ENCODE assay signal across 15 mouse cellular contexts in genomic region chrX:58015336-58015945, GRCm38 (mm10). TPM values are rescaled to one million over a fixed set of nuclear protein-coding genes. Genes with fewer than 3 reads are reported as not detected.
DNase-seq lines count a peak whose midpoint lies in the region; ATAC-seq lines count a peak whose summit lies in the region.
"Had no signal": no experiment of that assay in that cellular context is flagged by ENCODE, and none has a peak within 500 bp of the region (broad histone marks: within the 10 kb centered on the region; RNA-seq: fewer than 3 reads in every experiment).

No protein-coding gene starts in this region.

- no peak overlapping the region for H3K9ac ChIP-seq in heart, embryonic 13.5 days
- no peak overlapping the region for H3K9ac ChIP-seq in forebrain, embryonic 13.5 days
- H3K9ac ChIP-seq in limb, embryonic 12.5 days (replicated peaks) = no peak overlapping the region
- no peak overlapping the region for H3K9ac ChIP-seq in neural tube, embryonic 13.5 days

- peak overlapping the region; percentile 9; the same call in 1 of the 2 replicates for H3K4me3 ChIP-seq in heart, embryonic 13.5 days
- H3K4me3 ChIP-seq in forebrain, embryonic 13.5 days = no peak overlapping the region
- peak overlapping the region; percentile 16; the same call in 1 of the 2 replicates for H3K4me3 ChIP-seq in limb, embryonic 12.5 days (replicated peaks)
- H3K4me3 ChIP-seq in neural tube, embryonic 13.5 days = no peak overlapping the region

- no peak for ATAC-seq in heart, embryonic 13.5 days (ENCODE audit: extremely low read depth, insufficient number of reproducible peaks, low FRiP score, low TSS enrichment)
- ATAC-seq in forebrain, embryonic 13.5 days = no peak
- no peak for ATAC-seq in limb, embryonic 12.5 days (ENCODE audit: insufficient number of reproducible peaks, insufficient read depth, low FRiP score, low TSS enrichment, low read depth)
- ATAC-seq in neural tube, embryonic 13.5 days (ENCODE audit: low read depth) = no peak
- ATAC-seq: Patski had no signal

- H3K4me1 ChIP-seq in heart, embryonic 13.5 days = no peaks in the 10 kb centered on the region
- no peaks in the 10 kb centered on the region for H3K4me1 ChIP-seq in forebrain, embryonic 13.5 days
- H3K4me1 ChIP-seq in limb, embryonic 12.5 days (replicated peaks) = no peaks in the 10 kb centered on the region
- no peaks in the 10 kb centered on the region; the same call in 1 of the 2 replicates for H3K4me1 ChIP-seq in neural tube, embryonic 13.5 days (replicated peaks)

- H3K27ac ChIP-seq in heart, embryonic 13.5 days (replicated peaks) = no peak overlapping the region
- no peak overlapping the region for H3K27ac ChIP-seq in forebrain, embryonic 13.5 days
- H3K27ac ChIP-seq in limb, embryonic 12.5 days = no peak overlapping the region
- H3K27ac ChIP-seq in neural tube, embryonic 13.5 days (replicated peaks) = no peak overlapping the region

- H3K27me3 ChIP-seq in heart, embryonic 13.5 days (replicated peaks) = peaks cover 78% of the 10 kb centered on the region
- peaks cover 38% of the 10 kb centered on the region for H3K27me3 ChIP-seq in forebrain, embryonic 13.5 days
- H3K27me3 ChIP-seq in limb, embryonic 12.5 days = peaks cover 71% of the 10 kb centered on the region
- H3K27me3 ChIP-seq in neural tube, embryonic 13.5 days = peaks cover 56% of the 10 kb centered on the region

- H3K9me3 ChIP-seq in heart, embryonic 13.5 days = no peaks in the 10 kb centered on the region
- no peaks in the 10 kb centered on the region for H3K9me3 ChIP-seq in forebrain, embryonic 13.5 days (replicated peaks)
- no peaks in the 10 kb centered on the region for H3K9me3 ChIP-seq in limb, embryonic 12.5 days
- H3K9me3 ChIP-seq in neural tube, embryonic 13.5 days = no peaks in the 10 kb centered on the region

- no peak for DNase-seq in heart, adult 18-20 months
- DNase-seq in thymus, postnatal 25 days = no peak
- no peak for DNase-seq in right cerebral cortex, postnatal 25 days
- no peak for DNase-seq in adrenal gland, postnatal 36 days
- DNase-seq: B cell, adult 2 months; cerebellum, postnatal 36 days; heart, postnatal 10 days; kidney, postnatal 25 days; lung, postnatal 36 days had no signal

- 14% methylated on average over 29 of the region's 29 CpGs for WGBS in heart, embryonic 13.5 days
- 16% methylated on average over 29 of the region's 29 CpGs for WGBS in forebrain, embryonic 13.5 days
- whole genome bisulfite sequencing in limb, embryonic 12.5 days = 20% methylated on average over 29 of the region's 29 CpGs
- WGBS in neural tube, embryonic 13.5 days = 13% methylated on average over 29 of the region's 29 CpGs

- H3K4me2 ChIP-seq in heart, embryonic 13.5 days = peak overlapping the region; percentile 37
- H3K4me2 ChIP-seq in forebrain, embryonic 13.5 days = peak overlapping the region; percentile 41
- peak overlapping the region; percentile 42 for H3K4me2 ChIP-seq in limb, embryonic 12.5 days
- peak overlapping the region; percentile 31 for H3K4me2 ChIP-seq in neural tube, embryonic 13.5 days

- H3K36me3 ChIP-seq in heart, embryonic 13.5 days = no peaks in the 10 kb centered on the region
- no peaks in the 10 kb centered on the region for H3K36me3 ChIP-seq in forebrain, embryonic 13.5 days (ENCODE audit: poor library complexity, severe bottlenecking)
- H3K36me3 ChIP-seq in limb, embryonic 12.5 days = no peaks in the 10 kb centered on the region
- H3K36me3 ChIP-seq in neural tube, embryonic 13.5 days = no peaks in the 10 kb centered on the region

RNA-seq across cellular contexts. Expression of gene Zic3, which starts 7.1 kb away (rescaled TPM):
- 0.05 and 0.13 TPM in 2 replicates for polyA plus RNA-seq in heart, embryonic 13.5 days (2015; fragmentation: Nextera tagmentation; extraction: Ambion mirVana)
- not detected for total RNA-seq in heart, adult 18-20 months (2021)
- 21.9 and 24.6 TPM in 2 replicates for polyA plus RNA-seq in forebrain, embryonic 13.5 days (2015; fragmentation: Nextera tagmentation; extraction: Ambion mirVana)
- polyA plus RNA-seq in limb, embryonic 12.5 days (2016; fragmentation: Nextera tagmentation; extraction: Ambion mirVana) = 10.5 and 11.9 TPM in 2 replicates
- polyA plus RNA-seq in neural tube, embryonic 13.5 days (2015; fragmentation: Nextera tagmentation; extraction: Ambion mirVana) = 14.9 and 16.3 TPM in 2 replicates
- not detected for total RNA-seq in adrenal gland, postnatal 36 days (2021)
- total RNA-seq: heart, postnatal 10 days; liver, adult 2 months had no signal
- polyA plus RNA-seq: liver, adult 2 months; Patski had no signal

Comparison
In these comparisons a context has a peak if more than half of its experiments do, and no peak if none do; other contexts are left out.
1. H3K4me3 ChIP-seq: peak in heart, embryonic 13.5 days (single experiment) and limb, embryonic 12.5 days (single experiment); none in forebrain, embryonic 13.5 days (single experiment) and neural tube, embryonic 13.5 days (single experiment).
2. RNA of gene Zic3, which starts 7.1 kb away (polyA plus RNA-seq): 21.9 to 24.6 TPM in forebrain, embryonic 13.5 days, 14.9 to 16.3 TPM in neural tube, embryonic 13.5 days and 10.5 to 11.9 TPM in limb, embryonic 12.5 days; 0.05 to 0.13 TPM in heart, embryonic 13.5 days; every median in the first group is over 10 times any median in the second.
3. Peak in every context shown above with its lines, with median percentiles within 50 percentile points of each other: H3K4me2 ChIP-seq.